Mouse (Mus musculus): ENCODE measurements around the gene Alox5ap.

DNA sequence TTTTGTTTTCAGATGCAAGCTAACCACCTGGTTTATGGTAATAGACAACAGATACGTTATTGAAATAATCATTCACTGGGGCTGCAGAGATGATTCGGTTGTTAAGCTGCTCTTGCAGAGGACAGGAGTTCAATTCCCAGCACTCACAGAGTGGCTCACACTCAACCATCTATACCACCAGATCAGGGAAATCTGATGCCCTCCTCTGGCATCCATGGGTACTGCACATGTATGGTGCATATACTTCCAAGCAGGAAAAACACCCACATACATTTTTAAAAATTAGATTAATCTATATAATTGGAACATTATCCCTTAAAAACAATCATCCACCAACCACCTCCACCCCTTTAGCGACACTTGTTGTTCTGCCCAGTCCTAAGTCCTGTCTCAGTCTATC is 6.7 kb downstream of the Alox5ap start:
- TF ChIP-seq RAD21 (IDR thresholded peaks at IDR 0.05; ENCODE audit: low read depth, low read length): no peak
- TF ChIP-seq PAX5 (IDR thresholded peaks at IDR 0.05; ENCODE audit: low read length): no peak
- TF ChIP-seq UBTF (IDR thresholded peaks at IDR 0.05; ENCODE audit: low read depth, low read length): no peak
- no peak for TF ChIP-seq ZC3H11A (IDR thresholded peaks at IDR 0.05; ENCODE audit: low read depth, low read length)

All from CH12.LX (cell line).